Mouse (Mus musculus) intestine, embryonic 15.5 days (tissue): ENCODE measurements at regions not wholly inside any gene's neighbourhood (a gene's known extent, or its start where the extent isn't known, plus 50 kb on each side); places are given as distances from the start of the nearest gene placed in this dataset.

ENCODE experiments used
- ATAC-seq: fragments of 200-750 bp; cut with Nextera tagmentation; 2 replicates; pipeline ENCODE4 v1.8.0; 2017; ENCODE audit warnings: moderate TSS enrichment, moderate library complexity
- H3K27ac ChIP-seq: fragments of 300-500 bp; sonication (generic); 2 replicates; pipeline ENCODE4 v1.5.1; 2015; ENCODE audit warnings: mild to moderate bottlenecking, inconsistent platforms
- H3K27me3 ChIP-seq: fragments of 300-500 bp; sonication (generic); replicated peaks from 2 replicates; pipeline ENCODE4 v1.6.1; 2015; ENCODE audit warnings: inconsistent platforms
- H3K36me3 ChIP-seq: fragments of 300-500 bp; sonication (generic); 2 replicates; pipeline ENCODE4 v1.6.1; 2015; ENCODE audit warnings: inconsistent platforms
- H3K4me1 ChIP-seq: fragments of 300-500 bp; sonication (generic); replicated peaks from 2 replicates; pipeline ENCODE4 v1.6.1; 2015; ENCODE audit warnings: inconsistent platforms
- H3K4me2 ChIP-seq: fragments of 300-500 bp; sonication (generic); replicated peaks from 2 replicates; pipeline ENCODE4 v1.6.1; 2015; ENCODE audit warnings: mild to moderate bottlenecking, inconsistent platforms
- H3K4me3 ChIP-seq: fragments of 300-500 bp; sonication (generic); replicated peaks from 2 replicates; pipeline ENCODE4 v1.5.1; 2015; ENCODE audit warnings: inconsistent platforms
- H3K9ac ChIP-seq: fragments of 300-500 bp; sonication (generic); 2 replicates; pipeline ENCODE4 v1.6.1; 2015; ENCODE audit warnings: inconsistent platforms
- H3K9me3 ChIP-seq: fragments of 300-500 bp; sonication (generic); 2 replicates; pipeline ENCODE4 v1.6.1; 2016; ENCODE audit warnings: inconsistent platforms
- WGBS: fragments of 180-500 bp; shearing (Covaris S2); methylation state at CpG from one replicate; pipeline ENCODE4 v1.1.7; 2015; 5-methylcytosine and 5-hydroxymethylcytosine counted together

DNA sequence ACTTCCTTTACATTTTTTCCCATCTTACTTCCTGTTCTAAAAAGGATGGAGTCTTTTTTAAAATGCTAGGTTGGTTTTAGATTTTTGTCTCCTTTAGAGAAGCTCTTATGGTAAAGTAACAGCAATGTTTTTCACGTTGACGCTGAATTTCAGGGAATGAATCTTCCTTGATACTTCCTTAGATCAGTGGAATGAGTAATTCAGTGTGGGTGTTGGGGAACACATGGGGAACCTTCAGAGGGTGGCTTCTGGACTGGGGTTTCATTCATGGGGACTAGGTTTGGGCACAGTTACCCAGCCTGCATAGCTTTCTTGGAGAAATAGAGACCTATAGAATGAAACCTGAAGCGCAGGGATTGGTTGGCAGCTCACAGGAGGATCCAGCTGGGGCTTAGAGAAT lies 452.5 kb downstream of the Gm21750 start:
- Histone ChIP-seq H3K4me1 (no peaks in the 10 kb centered on the region), H3K27me3 (no peaks in the 10 kb centered on the region), H3K4me2 (no peak overlapping the region), H3K27ac (no peak overlapping the region), H3K36me3 (no peaks in the 10 kb centered on the region), H3K9me3 (no peaks in the 10 kb centered on the region), H3K9ac (no peak overlapping the region), H3K4me3 (no peak overlapping the region)
- 62% methylated on average over 3 of the region's 3 CpGs for WGBS
- no peak for ATAC-seq

DNA sequence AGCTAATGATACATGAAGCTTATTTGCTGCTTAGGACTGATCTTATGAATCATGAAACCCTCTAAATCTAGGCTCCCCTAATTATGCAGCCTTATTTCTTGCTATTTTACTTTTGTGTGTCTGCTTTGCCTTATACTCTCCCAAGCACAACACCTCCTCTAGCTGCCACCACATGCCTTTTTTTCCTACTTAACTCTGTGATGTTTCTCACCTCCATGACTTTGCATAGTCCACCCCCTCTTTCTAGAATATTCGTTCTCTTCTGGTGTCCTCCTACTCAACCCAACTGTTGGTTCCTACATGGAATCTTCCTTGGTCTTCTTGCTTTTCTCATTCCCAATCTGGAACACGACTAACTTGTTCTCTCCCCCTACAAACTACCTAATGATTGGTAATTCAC lies 456.7 kb downstream of the Gm21750 start:
- H3K4me3 ChIP-seq, result no peak overlapping the region
- ATAC-seq, result no peak
- H3K9me3 ChIP-seq, result no peaks in the 10 kb centered on the region
- no peaks in the 10 kb centered on the region for H3K27me3 ChIP-seq
- H3K4me2 ChIP-seq, result no peak overlapping the region
- no peak overlapping the region for H3K9ac ChIP-seq
- no peak overlapping the region for H3K27ac ChIP-seq
- no peaks in the 10 kb centered on the region for H3K4me1 ChIP-seq
- H3K36me3 ChIP-seq, result no peaks in the 10 kb centered on the region
- WGBS, result 72% methylated on average over 2 of the region's 2 CpGs

DNA sequence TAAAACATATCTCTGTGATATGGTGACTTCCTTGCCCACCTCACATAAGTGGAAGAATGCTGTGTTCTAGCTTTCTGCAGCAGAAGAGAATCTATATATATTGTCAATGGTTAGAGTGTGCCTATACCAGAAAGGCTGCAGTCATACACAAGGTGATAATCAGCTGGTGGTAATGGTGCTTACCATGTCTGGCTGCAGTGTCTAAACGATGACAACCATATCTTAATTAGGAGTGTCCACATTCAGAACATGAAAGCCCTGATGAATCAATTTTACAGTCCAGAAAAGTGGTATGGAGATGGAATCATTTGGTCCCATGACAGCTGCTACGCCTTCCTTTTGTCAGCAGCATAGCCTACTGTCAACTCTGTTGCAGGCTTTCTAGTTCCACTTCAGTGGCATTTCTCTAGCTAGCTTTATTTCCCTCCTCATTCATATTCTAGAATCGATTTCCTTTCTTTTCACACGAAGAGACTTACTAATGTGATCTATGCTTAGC lies 484.2 kb downstream of the Gm21750 start:
- Histone ChIP-seq H3K27me3 (no peaks in the 10 kb centered on the region), H3K4me3 (no peak overlapping the region), H3K9ac (no peak overlapping the region), H3K36me3 (no peaks in the 10 kb centered on the region), H3K4me2 (no peak overlapping the region), H3K9me3 (no peaks in the 10 kb centered on the region), H3K4me1 (no peaks in the 10 kb centered on the region), H3K27ac (no peak overlapping the region)
- ATAC-seq, result no peak
- 87% methylated on average over 4 of the region's 4 CpGs for WGBS

DNA sequence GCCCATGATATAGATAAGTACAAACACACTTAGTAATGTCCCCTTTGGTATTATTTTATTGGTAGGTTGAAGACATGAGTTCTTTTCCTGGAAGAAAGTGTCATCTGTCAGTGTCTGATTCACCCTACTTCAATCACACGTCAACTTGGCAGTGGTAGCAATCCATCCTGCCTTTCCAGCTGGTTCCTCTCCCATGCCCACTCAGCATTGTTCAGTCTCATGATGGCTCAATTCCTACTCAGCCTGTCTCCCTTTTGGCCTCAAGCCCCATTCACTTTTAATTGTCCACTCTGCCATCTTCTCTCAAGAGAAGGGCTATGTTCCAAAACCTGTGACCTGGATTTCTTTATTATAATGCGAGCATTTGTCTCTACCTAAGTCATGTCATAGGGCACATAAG lies 474.4 kb upstream of the Htr2a start:
- Histone ChIP-seq H3K4me1 (no peaks in the 10 kb centered on the region), H3K9me3 (no peaks in the 10 kb centered on the region), H3K9ac (no peak overlapping the region), H3K36me3 (no peaks in the 10 kb centered on the region), H3K27ac (no peak overlapping the region), H3K4me3 (no peak overlapping the region), H3K27me3 (no peaks in the 10 kb centered on the region), H3K4me2 (no peak overlapping the region)
- no peak for ATAC-seq
- 89% methylated on average over 2 of the region's 2 CpGs for WGBS

DNA sequence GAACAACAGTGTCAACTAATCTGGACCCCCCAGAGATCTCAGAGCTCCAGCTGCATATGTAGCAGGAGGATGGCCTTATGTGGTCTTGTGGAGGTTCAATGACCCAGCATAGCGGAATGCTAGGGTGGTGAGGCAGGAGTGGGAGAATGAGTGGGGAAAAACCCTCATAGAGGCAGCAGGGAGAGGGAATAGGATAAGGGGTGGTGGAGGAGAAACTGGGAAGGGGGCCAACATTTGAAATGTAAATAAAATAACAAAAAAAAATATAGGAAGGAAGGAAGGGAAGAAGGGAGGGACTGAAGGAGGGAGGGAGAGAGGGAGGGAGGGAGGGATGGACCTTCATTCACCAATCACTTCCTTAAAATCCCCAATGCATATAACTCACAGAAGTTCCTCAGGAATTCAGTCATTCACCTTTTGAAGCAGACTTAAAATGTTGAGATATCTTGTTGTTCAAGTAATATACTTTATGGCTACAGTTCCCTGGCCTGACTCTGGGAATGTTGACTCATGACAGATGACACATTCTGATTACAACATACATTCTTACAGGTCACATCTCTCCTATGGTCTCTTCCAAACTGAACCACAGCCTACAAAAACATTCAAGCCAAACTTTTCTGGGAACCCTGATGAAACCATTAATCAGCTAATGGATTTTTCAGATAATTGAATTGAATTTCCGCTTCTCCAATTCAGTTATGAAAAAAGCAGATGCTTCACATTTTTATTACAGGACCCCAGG lies 471.3 kb upstream of the Htr2a start:
- Histone ChIP-seq H3K36me3 (no peaks in the 10 kb centered on the region), H3K4me1 (no peaks in the 10 kb centered on the region), H3K9me3 (no peaks in the 10 kb centered on the region), H3K27ac (no peak overlapping the region), H3K9ac (no peak overlapping the region), H3K27me3 (no peaks in the 10 kb centered on the region), H3K4me3 (no peak overlapping the region), H3K4me2 (no peak overlapping the region)
- ATAC-seq, result no peak
- WGBS, result 78% methylated on average over 2 of the region's 2 CpGs

DNA sequence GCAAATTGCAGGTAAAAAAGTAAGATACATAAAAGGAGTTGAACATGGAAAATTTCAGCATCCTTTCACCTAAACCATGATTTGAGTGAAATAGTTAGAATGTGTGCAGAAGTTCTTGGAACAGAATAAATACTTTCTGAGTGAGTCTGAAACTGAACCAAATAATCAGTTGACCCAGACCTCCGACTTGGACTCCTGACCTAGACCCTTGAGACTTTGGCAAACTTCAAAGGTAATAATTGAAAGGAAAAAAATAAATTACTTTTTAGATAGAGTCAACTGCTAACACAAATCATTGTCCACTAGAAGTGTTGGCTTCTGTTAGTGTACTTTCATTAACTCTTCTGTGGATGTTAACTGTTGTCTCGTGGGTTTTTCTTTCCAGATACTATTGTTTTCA lies 460.6 kb upstream of the Htr2a start:
- H3K4me1 ChIP-seq, result no peaks in the 10 kb centered on the region
- no peaks in the 10 kb centered on the region for H3K9me3 ChIP-seq
- no peaks in the 10 kb centered on the region for H3K36me3 ChIP-seq
- H3K27ac ChIP-seq, result no peak overlapping the region
- H3K9ac ChIP-seq, result no peak overlapping the region
- 70% methylated on average over 2 of the region's 2 CpGs for WGBS
- H3K4me2 ChIP-seq, result no peak overlapping the region
- H3K27me3 ChIP-seq, result no peaks in the 10 kb centered on the region
- H3K4me3 ChIP-seq, result no peak overlapping the region
- ATAC-seq, result no peak

DNA sequence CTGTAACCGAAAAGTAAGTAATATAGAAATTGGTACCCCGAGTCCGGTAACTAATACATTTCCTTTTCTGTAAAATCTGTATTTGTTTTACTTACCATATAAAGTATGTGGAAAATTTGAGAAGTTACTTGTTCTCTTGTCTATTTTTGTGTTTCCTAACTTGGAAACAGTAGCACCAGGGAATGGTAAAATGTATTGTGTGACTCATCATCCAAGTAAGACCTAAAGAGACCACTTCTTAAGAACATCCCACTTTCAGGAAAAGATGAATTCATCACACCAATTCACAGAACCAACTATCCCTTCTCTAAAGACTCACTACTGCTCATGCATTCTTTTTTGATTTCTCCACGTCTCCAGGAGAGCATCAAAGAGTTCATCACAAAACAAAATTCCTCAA lies 457.6 kb upstream of the Htr2a start:
- Histone ChIP-seq H3K4me3 (no peak overlapping the region), H3K9me3 (no peaks in the 10 kb centered on the region), H3K4me2 (no peak overlapping the region), H3K27me3 (no peaks in the 10 kb centered on the region), H3K36me3 (no peaks in the 10 kb centered on the region), H3K4me1 (no peaks in the 10 kb centered on the region), H3K9ac (no peak overlapping the region), H3K27ac (no peak overlapping the region)
- 87% methylated on average over 4 of the region's 4 CpGs for WGBS
- no peak for ATAC-seq

DNA sequence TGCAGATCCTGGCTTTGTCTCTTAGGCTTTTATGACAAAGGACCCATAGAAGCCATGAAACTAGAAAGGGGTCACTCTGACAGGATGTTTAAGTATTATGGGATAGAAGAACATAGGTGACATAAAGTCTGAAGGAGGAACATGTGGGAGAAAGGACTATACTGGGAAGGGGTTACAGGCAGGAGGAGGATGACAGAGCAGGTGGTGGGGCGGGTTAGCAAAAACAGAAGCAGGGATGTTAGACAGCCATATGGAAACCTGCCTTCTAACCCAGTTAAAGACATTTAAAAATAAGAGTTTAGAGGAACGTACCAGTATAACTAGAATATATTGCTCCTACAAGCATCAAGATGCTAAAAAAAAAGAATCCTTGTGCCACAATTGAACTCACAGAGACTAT lies 438.9 kb upstream of the Htr2a start:
- Histone ChIP-seq H3K4me1 (no peaks in the 10 kb centered on the region), H3K27me3 (no peaks in the 10 kb centered on the region), H3K4me3 (no peak overlapping the region), H3K4me2 (no peak overlapping the region), H3K27ac (no peak overlapping the region), H3K9ac (no peak overlapping the region), H3K9me3 (no peaks in the 10 kb centered on the region), H3K36me3 (no peaks in the 10 kb centered on the region)
- no peak for ATAC-seq
- 85% methylated on average over 2 of the region's 2 CpGs for WGBS

DNA sequence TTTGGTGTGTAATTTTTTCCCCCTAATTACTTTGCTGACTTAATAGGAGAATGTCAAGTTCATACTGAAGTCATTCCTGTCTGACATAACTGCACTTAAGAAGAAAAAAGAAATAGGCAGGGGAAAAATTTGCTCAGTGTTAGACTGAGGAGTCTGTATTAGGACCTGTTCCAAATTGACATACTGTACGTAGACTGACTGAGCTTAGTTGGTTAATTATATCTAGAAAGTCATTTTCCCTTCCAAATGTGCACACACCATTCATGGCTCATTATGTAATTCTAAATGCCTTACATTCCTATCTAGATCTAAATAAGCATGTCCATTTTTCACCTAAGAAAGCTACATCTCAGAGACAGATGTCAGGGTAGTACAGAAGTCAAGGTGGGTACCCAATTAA lies 435.6 kb upstream of the Htr2a start:
- no peak for ATAC-seq
- Histone ChIP-seq H3K9ac (no peak overlapping the region), H3K4me3 (no peak overlapping the region), H3K36me3 (no peaks in the 10 kb centered on the region), H3K4me2 (no peak overlapping the region), H3K9me3 (no peaks in the 10 kb centered on the region), H3K4me1 (no peaks in the 10 kb centered on the region), H3K27ac (no peak overlapping the region), H3K27me3 (no peaks in the 10 kb centered on the region)
- WGBS, result 68% methylated on average over 1 of the region's 1 CpGs

DNA sequence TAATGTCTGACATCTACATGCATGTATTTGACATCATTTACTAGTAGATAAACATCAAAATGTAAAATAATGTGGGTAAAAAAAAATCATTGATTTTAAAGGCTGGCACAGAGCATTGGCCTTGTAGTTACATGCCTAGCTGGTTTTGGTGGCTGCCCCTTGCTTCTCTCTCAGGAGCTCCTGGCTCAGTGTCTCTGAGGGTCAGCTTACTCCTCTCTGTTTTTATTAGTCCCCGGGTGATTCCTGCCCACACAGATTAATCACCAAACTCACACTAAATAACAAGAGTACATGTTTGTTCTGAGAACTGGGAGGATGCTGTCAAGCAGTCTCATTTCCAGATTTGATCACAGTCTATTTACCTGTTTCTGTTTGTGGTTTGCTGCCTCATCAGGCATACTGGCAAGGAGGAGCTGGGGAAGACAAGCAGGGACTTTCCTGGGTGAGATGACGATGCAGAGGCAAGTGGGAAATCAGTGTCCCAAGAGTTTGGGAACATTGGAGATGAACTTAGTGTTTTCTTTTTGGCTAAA lies 422.7 kb upstream of the Htr2a start:
- ATAC-seq, result no peak
- Histone ChIP-seq H3K27ac (no peak overlapping the region), H3K9me3 (no peaks in the 10 kb centered on the region), H3K36me3 (no peaks in the 10 kb centered on the region), H3K4me2 (no peak overlapping the region), H3K4me3 (no peak overlapping the region), H3K9ac (no peak overlapping the region), H3K27me3 (no peaks in the 10 kb centered on the region), H3K4me1 (no peaks in the 10 kb centered on the region)
- WGBS, result 59% methylated on average over 2 of the region's 2 CpGs

DNA sequence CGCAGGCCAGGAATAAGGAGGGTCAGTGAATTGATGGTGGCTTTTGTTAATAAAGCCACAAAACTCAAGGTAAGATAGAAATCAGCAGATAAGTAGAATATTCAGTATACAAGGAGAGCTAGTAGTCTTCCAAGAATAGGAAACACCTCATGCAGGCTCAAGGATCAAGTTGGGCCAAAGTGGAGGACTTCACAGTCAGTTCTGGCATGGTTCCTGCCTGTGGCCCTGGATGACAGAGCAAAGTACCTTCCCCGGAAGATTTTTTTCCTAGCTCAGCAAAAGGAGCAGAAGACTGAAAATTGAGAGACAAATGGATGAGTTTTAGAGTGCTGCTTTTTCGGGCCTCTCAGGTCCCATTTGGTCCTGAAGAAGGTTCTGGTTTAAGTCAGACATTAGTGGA lies 420.9 kb upstream of the Htr2a start:
- no peak overlapping the region for H3K4me2 ChIP-seq
- no peak overlapping the region for H3K27ac ChIP-seq
- H3K36me3 ChIP-seq, result no peaks in the 10 kb centered on the region
- H3K9ac ChIP-seq, result no peak overlapping the region
- 82% methylated on average over 3 of the region's 3 CpGs for WGBS
- no peak for ATAC-seq
- H3K9me3 ChIP-seq, result no peaks in the 10 kb centered on the region
- H3K4me1 ChIP-seq, result no peaks in the 10 kb centered on the region
- H3K27me3 ChIP-seq, result no peaks in the 10 kb centered on the region
- H3K4me3 ChIP-seq, result no peak overlapping the region

DNA sequence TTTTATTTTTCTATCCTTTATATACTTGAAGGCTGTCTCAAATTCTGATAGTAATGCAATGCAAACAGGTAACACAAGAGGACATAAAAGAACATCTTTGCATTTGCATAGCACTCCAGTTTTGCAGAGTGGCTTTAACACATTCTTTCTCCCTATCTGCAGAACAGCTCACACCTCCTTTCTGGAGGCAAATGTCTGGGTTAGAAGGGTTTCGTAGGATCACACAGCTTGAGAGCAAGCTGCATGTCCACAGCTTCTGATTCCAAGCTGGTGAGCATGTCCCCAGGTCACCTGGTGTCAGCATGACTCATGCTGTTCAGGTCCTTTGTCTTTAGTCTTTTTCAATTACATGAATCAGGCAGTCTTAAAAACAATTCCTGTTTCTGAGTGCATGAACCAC lies 418.5 kb upstream of the Htr2a start:
- no peaks in the 10 kb centered on the region for H3K27me3 ChIP-seq
- H3K4me1 ChIP-seq, result no peaks in the 10 kb centered on the region
- no peaks in the 10 kb centered on the region for H3K9me3 ChIP-seq
- no peaks in the 10 kb centered on the region for H3K36me3 ChIP-seq
- no peak overlapping the region for H3K9ac ChIP-seq
- WGBS, result 84% methylated on average over 1 of the region's 1 CpGs
- H3K4me3 ChIP-seq, result no peak overlapping the region
- H3K4me2 ChIP-seq, result no peak overlapping the region
- no peak for ATAC-seq
- no peak overlapping the region for H3K27ac ChIP-seq

DNA sequence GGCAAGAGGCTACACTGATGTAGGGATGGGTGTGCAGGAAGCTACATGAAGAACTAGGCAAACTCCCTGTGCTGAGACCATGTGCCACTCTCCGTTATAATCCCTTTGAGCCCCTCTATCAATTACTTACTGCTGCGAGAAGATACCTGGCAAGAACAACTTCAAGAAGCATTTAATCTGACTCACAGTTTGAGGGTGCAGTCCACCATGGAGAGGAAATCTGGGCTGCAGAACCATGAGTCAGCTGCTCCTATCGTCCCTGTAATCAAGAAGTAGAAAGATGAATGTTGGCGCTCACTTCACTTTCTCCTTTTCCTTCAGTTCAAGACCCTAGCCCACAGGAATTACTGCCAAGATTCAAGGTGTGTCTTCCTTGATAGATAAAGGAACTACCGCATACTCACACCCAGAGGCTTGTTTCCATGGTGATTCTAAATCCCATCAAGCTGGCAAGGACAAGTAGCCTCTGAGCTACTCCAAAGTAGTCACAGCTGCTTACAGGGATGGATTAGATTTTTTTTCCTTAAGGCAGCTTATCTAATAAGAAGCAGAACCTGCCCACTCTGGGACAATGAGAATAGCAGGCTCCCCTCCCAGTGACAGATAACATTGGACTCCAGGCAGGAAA lies 411.0 kb upstream of the Htr2a start:
- H3K36me3 ChIP-seq, result no peaks in the 10 kb centered on the region
- ATAC-seq, result no peak
- H3K27ac ChIP-seq, result no peak overlapping the region
- H3K9me3 ChIP-seq, result no peaks in the 10 kb centered on the region
- no peaks in the 10 kb centered on the region for H3K27me3 ChIP-seq
- no peaks in the 10 kb centered on the region for H3K4me1 ChIP-seq
- H3K9ac ChIP-seq, result no peak overlapping the region
- WGBS, result 73% methylated on average over 5 of the region's 5 CpGs
- H3K4me3 ChIP-seq, result no peak overlapping the region
- no peak overlapping the region for H3K4me2 ChIP-seq
